Mouse (Mus musculus) ovary, postnatal 36 days (tissue): ENCODE measurements around the gene Mtmr4.
A peak's percentile ranks its signal among the peaks of the same experiment; 100 is the strongest.

ENCODE experiments used
- DNase-seq: peaks from one replicate; pipeline ENCODE4 v3.0.0; 2022; ENCODE audit warnings: low spot score, mixed read lengths

Mtmr4 gene

DNA sequence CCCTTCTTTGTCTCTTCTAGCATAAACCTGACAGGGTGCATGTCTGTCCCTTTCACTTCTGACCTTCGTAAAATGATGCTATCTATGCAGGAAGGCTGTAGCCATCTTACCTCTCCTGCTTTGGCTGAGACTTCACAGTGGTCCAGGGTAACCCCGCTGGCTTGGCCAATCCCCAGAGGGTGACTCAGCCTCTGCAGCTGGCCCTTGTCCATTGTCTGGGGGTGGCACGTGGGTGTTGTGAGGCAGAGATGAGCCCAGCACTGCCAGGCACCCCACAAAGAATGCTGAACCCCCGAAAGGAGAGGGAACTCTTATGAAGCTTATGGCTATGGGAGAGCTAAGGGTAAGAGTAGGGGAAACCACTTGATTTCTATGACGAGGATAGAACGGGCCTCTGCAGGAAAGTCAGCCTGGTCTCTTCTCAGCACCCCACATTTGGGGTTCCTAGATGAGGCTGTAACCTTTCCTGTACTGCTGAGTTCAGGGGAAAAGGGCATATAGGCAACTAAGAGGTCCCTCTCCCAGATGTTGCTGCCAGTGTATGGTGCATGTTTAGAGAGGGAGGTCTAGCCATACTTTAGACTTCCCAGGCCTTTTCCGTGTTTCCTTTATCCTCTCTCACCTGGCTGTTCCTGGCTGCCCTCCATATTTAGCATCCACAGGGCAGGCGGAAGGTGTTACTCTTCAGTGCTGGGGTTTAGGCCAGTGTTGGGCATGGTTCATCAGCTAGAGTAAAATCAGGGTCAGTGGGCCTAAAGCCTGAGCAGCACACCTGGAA, 9.8 kb upstream of the Mtmr4 start:
- DNase-seq, result no peak

GRCm38 (mm10) chr11:87583291-87584034, 8.5 kb upstream of the Mtmr4 start:
- no peak for DNase-seq

- peak; percentile 22 for DNase-seq
Measured at GRCm38 (mm10) chr11:87584711-87585505, 7.1 kb upstream of the Mtmr4 start.

DNA sequence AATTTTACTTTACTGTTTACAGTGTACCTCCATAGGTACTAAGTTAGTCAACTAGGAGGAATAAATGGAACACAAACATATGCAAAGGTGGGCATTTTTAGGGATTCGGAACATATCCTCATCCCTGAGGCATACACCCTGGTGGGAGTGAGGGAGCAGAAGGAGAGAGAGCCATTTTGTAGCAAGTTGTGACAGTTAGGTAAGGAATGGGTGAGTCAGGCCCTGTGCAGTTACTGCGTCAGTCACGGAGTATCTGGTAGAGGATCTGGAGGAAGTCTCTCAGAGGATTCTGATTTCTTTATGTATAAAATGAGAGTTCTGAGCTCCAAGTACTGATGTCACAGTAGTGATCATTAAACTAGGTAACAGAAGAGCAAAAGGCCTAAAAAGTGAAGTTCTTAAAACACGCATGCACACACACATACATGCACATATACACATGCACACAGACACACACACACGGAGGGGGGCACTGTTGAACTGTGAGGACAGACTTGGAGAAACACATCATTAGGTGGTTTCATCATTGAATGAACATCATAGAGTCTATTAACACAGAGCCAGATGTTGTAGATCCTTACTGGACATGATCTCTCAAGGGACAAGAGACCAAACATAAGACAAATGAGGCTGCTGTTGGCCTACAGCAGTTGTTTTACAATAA, 4.6 kb upstream of the Mtmr4 start:
- no peak for DNase-seq

DNA sequence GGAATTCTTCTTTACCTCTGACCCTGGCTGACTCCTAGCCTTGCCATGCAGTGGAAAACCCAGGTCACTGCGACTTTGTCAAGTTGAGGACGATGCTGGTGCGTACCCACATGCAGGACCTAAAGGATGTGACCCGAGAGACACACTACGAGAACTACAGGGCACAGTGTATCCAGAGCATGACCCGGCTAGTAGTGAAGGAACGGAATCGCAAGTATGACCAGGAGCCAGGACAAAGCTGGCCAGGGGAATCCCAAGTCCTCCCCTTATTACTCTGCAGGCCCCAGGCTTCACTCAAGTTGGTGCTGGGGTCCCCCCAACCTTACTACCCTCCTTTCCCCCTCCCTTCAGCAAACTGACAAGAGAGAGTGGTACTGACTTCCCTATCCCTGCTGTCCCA, 2.4 kb upstream of the Mtmr4 start:
- no peak for DNase-seq

GRCm38 (mm10) chr11:87590841-87591525, 979 bp upstream of the Mtmr4 start:
- DNase-seq, result peak; percentile 45

DNA sequence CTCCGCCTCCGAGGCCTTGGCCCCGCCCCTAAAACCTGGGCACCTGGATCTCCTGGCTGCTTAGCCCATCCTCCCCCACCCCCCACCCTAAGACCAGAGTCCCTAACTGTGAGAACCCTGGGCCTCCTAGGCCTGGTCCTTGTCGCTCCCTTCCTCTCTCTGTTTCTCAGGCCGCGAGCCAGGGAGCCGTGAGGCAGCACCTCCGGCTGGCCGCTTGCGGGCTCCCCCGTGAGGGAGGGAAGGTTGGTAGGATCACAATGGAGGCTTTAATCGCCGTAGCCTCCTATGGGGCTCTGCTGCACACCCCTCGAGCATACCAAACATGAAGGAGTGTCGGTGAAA, 363 bp downstream of the Mtmr4 start:
- no peak for DNase-seq

GRCm38 (mm10) chr11:87592713-87593598, 994 bp downstream of the Mtmr4 start:
- DNase-seq, result peak; percentile 5

- DNase-seq, result peak; percentile 89
Measured at GRCm38 (mm10) chr11:87595327-87595841, 3.4 kb downstream of the Mtmr4 start.

DNA sequence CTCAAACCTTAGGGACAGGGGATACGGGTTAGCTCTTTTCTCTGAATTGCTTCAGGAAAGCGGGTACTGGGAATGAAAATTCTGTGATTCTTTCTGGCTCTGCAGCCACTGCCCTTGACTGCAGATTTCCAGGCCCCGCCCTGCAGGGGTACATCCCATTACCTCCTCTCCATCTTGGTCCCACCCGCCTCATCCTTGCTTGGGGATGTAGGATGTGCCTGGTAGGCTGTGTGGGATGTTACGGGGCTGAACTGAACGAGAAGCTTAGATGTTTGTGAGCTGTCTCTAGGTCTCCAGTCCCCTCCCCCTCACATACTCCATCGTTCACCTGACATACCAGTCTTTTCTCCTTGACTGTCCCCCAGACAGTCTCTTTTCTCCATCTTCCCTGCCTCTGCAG, 4.0 kb downstream of the Mtmr4 start:
- DNase-seq, result peak; percentile 10

DNA sequence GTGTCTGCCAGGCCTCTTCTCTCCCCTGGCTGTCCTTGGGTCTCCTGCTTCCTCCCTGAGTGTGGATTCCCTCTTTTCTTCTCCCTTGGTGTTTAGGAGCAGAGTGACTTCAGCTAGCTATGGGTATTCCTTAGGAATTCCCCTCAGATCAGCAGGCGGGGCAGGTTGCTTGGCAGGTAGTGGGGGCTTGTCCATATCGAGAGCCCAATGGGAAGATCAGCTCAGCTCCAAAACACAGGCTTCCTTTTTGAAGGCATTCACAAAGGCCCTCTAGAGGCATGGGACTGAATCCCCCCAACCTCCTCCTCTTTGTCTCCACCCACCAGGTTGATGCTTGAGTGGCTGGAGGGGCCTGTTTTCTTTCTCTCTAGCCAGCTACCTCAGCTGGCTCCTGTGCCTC, 4.5 kb downstream of the Mtmr4 start:
- no peak for DNase-seq

DNA sequence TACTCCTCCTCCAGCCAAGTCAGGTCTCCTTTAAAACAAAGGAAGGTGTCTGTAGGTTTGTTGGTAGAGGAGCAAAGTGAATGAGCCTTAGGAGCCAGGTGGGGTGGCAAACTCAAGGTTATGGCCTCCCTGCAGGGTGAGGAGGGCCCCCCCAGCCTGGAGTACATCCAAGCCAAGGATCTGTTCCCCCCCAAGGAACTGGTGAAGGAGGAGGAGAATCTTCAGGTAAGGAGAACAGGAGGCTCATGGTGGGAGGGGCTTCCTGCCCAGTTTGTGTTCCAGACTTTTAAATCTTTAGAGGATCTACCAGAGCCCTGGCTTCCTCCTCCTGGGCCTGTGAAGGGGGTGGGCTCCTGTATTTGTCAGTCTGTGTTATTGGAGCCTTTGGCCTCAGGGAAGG, 5.1 kb downstream of the Mtmr4 start:
- DNase-seq, result no peak

DNA sequence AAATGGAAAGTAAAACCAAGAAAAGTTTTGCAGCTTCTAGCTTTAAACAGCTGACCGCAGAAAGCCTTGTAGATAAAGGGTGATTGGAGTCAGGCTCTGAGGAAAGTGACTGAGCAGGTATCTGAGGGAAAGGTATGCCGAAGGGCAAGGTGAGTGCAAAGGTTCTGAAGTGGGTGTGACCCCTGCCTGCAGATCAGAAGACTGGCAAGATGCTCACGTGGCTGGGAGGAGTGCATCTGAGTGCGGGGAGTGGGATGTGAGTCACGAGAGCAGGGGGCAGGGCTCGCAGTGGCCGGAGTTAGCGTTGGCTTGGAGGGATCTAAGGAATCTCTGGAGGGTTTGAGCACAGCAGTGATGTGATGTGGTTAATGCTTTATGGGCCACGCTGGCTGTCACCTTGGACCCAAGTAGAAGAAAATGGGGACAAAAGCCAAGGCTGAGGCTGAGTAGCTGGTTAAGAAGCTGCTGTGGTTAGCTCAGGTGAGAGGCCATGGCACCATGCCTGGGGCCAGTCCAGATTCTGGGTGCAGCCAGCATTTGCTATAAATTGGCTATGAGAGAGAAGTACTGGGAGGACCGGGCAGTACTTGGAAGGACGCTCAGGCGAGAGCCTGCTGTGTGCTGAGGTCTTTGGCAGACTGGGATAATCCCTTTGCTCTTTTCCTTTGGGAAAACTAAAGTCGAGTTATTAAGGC, 7.6 kb downstream of the Mtmr4 start:
- no peak for DNase-seq

GRCm38 (mm10) chr11:87600322-87600853, 8.4 kb downstream of the Mtmr4 start:
- DNase-seq, result no peak

GRCm38 (mm10) chr11:87602234-87602633, 10.3 kb downstream of the Mtmr4 start:
- no peak for DNase-seq

GRCm38 (mm10) chr11:87603571-87603970, 11.6 kb downstream of the Mtmr4 start:
- no peak for DNase-seq

- no peak for DNase-seq
Measured at GRCm38 (mm10) chr11:87609264-87609663, 17.3 kb downstream of the Mtmr4 start.

DNA sequence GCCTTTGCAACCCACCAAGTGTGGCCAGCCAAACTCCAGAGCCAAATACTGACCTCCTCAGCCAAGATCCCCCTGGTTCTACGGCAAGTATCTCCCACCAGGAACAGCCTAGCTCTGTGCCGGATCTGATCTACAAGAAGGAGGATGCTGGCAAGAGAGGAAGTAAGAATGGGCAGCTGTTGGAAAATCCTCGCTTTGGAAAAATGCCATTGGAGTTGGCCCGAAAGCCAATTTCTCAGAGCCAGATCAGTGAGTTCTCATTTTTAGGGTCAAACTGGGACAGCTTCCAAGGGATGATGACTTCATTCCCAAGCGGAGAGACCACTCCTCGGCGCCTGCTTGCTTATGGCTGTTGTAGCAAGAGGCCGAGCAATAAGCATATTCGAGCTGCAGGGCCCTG, 19.6 kb downstream of the Mtmr4 start:
- no peak for DNase-seq

- DNase-seq, result no peak
Measured at GRCm38 (mm10) chr11:87613972-87614371, 22.0 kb downstream of the Mtmr4 start.

DNA sequence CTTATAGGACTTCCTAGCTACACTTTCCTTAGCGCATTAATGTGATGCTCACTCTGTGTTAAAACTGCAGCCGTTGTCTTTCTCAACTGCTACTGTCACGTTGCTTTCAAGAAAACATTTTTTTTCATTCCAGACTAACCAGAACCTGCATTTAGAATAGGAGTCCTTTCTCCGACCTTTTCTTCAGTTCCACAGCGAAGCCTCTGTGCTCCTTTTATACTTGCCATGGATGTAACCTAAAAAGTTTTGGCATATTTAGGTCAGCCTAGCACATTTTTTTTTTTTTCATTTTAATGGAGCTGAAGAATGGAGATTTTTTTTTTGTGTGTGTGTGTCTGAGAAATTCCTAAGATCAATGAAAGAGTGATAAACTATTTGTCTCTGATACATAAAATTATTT, 23.6 kb downstream of the Mtmr4 start:
- DNase-seq, result no peak
